9 mouse cellular contexts compared by ENCODE assay signal in the genomic region with DNA sequence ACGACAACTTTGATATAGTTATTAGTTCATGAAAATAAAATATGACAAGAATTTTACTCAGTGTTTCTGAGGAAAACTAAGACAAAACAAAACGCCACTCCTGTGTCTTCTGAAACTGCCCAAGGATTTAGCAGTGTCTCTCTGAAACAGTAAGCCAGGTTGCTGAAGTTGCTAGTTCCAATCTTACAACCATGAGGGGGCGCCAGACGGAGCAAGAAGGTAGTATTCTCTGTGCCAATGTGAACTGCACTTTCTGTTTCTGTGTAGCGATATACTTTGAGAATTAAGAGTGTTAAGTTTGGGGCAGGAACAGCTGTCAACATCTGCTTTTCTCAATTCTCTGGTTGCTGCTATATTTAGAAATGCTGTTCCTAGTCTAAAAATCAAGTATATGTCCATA.
DNase-seq lines count a peak whose midpoint lies in the region; ATAC-seq lines count a peak whose summit lies in the region.
"Had no signal": no experiment of that assay in that cellular context is flagged by ENCODE, and none has a peak within 500 bp of the region (broad histone marks: within the 10 kb centered on the region; RNA-seq: fewer than 3 reads in every experiment).

No protein-coding gene starts in this region.

- ATAC-seq in neural tube, embryonic 13.5 days (ENCODE audit: low read depth), result no peak
- ATAC-seq in erythroblast, adult 5-6 weeks (replicated peaks; ENCODE audit: low FRiP score, poor library complexity, severe bottlenecking), result 0 out of 2 replicates have a peak, but pooled peaks have one; percentile 61

- 42% methylated on average over 5 of the region's 5 CpGs for WGBS in neural tube, embryonic 13.5 days

- no peak overlapping the region for H3K4me3 ChIP-seq in neural tube, embryonic 13.5 days
- H3K4me3 ChIP-seq: stomach, embryonic 15.5 days had no signal

- intact Hi-C loops in left cerebral cortex, postnatal 14 days (cut with DNase I), result no loop called here
- intact Hi-C loops in gastrocnemius, postnatal 14 days (cut with DNase I; ENCODE audit: low total_unique reads), result no loop called here

- H3K27ac ChIP-seq in neural tube, embryonic 13.5 days (replicated peaks), result 0 out of 2 replicates have a peak overlapping the region, but pooled peaks have one; percentile 61
- H3K27ac ChIP-seq: stomach, embryonic 15.5 days had no signal

- H3K27me3 ChIP-seq in neural tube, embryonic 13.5 days, result peaks cover 4% of the 10 kb centered on the region; the same call in 1 of the 2 replicates
- H3K27me3 ChIP-seq: stomach, embryonic 15.5 days had no signal

- H3K9me3 ChIP-seq in neural tube, embryonic 13.5 days, result no peaks in the 10 kb centered on the region
- H3K9me3 ChIP-seq: stomach, embryonic 15.5 days had no signal

- peak; percentile 45 for DNase-seq in adrenal gland, postnatal 14 days
- no peak for DNase-seq in adrenal gland, postnatal 4 days (ENCODE audit: low spot score in 2 of 2)
- no peak for DNase-seq in neural tube, embryonic 10.5 days (ENCODE audit: extremely low spot score, low spot score)
- DNase-seq in left cerebral cortex, postnatal 14 days (ENCODE audit: low spot score in 2 of 2), result peak; percentile 83 to 85
- DNase-seq in retina, embryonic 14.5 days (ENCODE audit: low spot score), result peak; percentile 73
- DNase-seq in gastrocnemius, postnatal 14 days, result no peak

- H3K9ac ChIP-seq in neural tube, embryonic 13.5 days, result no peak overlapping the region
- H3K9ac ChIP-seq: stomach, embryonic 15.5 days had no signal

- H3K4me2 ChIP-seq in neural tube, embryonic 13.5 days, result no peak overlapping the region
- H3K4me2 ChIP-seq: stomach, embryonic 15.5 days had no signal

- no peaks in the 10 kb centered on the region for H3K36me3 ChIP-seq in neural tube, embryonic 13.5 days
- H3K36me3 ChIP-seq: stomach, embryonic 15.5 days had no signal

- H3K4me1 ChIP-seq in neural tube, embryonic 13.5 days (replicated peaks), result peaks cover 12% of the 10 kb centered on the region
- H3K4me1 ChIP-seq: stomach, embryonic 15.5 days had no signal

Comparison
In these comparisons a context has a peak if more than half of its experiments do, and no peak if none do; other contexts are left out.
1. DNase-seq: peak in adrenal gland, postnatal 14 days (single experiment), left cerebral cortex, postnatal 14 days (2 of 2) and retina, embryonic 14.5 days (single experiment); none in adrenal gland, postnatal 4 days (0 of 2), neural tube, embryonic 10.5 days (single experiment) and gastrocnemius, postnatal 14 days (single experiment).